Mouse (Mus musculus) CH12.LX (cell line): ENCODE measurements at regions not wholly inside any gene's neighbourhood (a gene's known extent, or its start where the extent isn't known, plus 50 kb on each side); places are given as distances from the start of the nearest gene placed in this dataset.

Experiments used
- CTCF ChIP-seq, 2 experiments: IDR thresholded peaks in 1 of 2; conservative IDR thresholded peaks in 1 of 2; 2 replicates each; pipeline ENCODE4 v1.5.1; 2011 to 2012; ENCODE audit warnings: low read depth in 2 of 2, low read length in 2 of 2, improper control_type of control experiment in 1 of 2, inconsistent platforms in 1 of 2, mild to moderate bottlenecking in 1 of 2, moderate library complexity in 1 of 2
- EP300 ChIP-seq: IDR thresholded peaks from 2 replicates; pipeline ENCODE4 v1.6.1; 2011; ENCODE audit warnings: low read length, improper control_type of control experiment
- KAT2A ChIP-seq: IDR thresholded peaks from 2 replicates; pipeline ENCODE4 v1.6.1; 2012; ENCODE audit warnings: low read length, improper control_type of control experiment, inconsistent platforms; ENCODE audit not compliant: insufficient replicate concordance
- MXI1 ChIP-seq: IDR thresholded peaks from 2 replicates; pipeline ENCODE4 v1.6.1; 2011; ENCODE audit warnings: mild to moderate bottlenecking, low read depth, low read length, improper control_type of control experiment
- POLR2A ChIP-seq: IDR thresholded peaks from 2 replicates; pipeline ENCODE4 v1.6.1; 2011; ENCODE audit warnings: low read depth, mild to moderate bottlenecking, improper control_type of control experiment, low read length
- TBP ChIP-seq: conservative IDR thresholded peaks from 2 replicates; pipeline ENCODE4 v1.6.1; 2011; ENCODE audit warnings: low read depth, low read length, improper control_type of control experiment

DNA sequence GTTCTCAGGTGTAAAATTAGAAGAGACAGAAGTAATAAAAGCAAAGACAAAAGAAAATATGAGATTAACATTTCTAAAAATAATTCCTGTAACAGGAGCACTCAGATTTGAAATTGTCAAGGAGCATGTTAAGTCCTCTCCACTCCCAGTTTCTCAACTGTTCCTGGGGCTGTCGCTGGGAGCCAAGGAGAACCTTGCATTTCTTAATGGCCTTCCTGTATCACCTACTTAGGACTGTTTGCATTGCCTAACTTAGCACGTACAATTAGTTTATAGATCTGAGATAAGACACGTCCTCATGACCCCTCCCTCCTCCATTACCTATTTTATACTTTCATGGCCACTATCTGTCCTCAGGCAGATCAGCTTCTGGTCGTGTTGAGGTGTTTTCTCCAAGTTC is 360.8 kb downstream of the Kcnj2 start:
- TF ChIP-seq CTCF (conservative IDR thresholded peaks at IDR 0.05 in 1 of 2, IDR thresholded peaks at IDR 0.05 in 1 of 2; ENCODE audit: low read depth in 2 of 2, low read length in 2 of 2) (no peak), KAT2A (no peak), POLR2A (no peak), EP300 (no peak), TBP (no peak), MXI1 (no peak)
